Mouse (Mus musculus) left cerebral cortex, adult 9 months (tissue): ENCODE data around the gene Atp2b2.
A peak's percentile ranks its signal among the peaks of the same experiment; 100 is the strongest.

Experiments used
- DNase-seq, 2 experiments: peaks; one replicate each; pipeline ENCODE4 v3.0.0; 2022; ENCODE audit warnings: low spot score in 2 of 2

Atp2b2 gene

GRCm38 (mm10) chr6:114042332-114042731, at the start of gene Atp2b2:
Atp2b2 (minus strand) TSS chr6:114042613.
- DNase-seq: no peak

GRCm38 (mm10) chr6:114089626-114090025, 47.2 kb upstream of the Atp2b2 start:
- DNase-seq: peak in 1 of 2 experiments; percentile 85

- no peak for DNase-seq
Measured at GRCm38 (mm10) chr6:114087106-114087505, 44.7 kb upstream of the Atp2b2 start.

- no peak for DNase-seq
Measured at GRCm38 (mm10) chr6:114078556-114078955, 36.1 kb upstream of the Atp2b2 start.

- peak; percentile 53 to 82 for DNase-seq
Measured at GRCm38 (mm10) chr6:114076560-114076959, 34.1 kb upstream of the Atp2b2 start.

- DNase-seq: no peak
Measured at GRCm38 (mm10) chr6:114076061-114076460, 33.6 kb upstream of the Atp2b2 start.

- DNase-seq: no peak
Measured at GRCm38 (mm10) chr6:114074929-114075328, 32.5 kb upstream of the Atp2b2 start.

- no peak for DNase-seq
Measured at GRCm38 (mm10) chr6:114074256-114074655, 31.8 kb upstream of the Atp2b2 start.

- DNase-seq: peak in 1 of 2 experiments; percentile 65
Measured at GRCm38 (mm10) chr6:114071564-114071963, 29.2 kb upstream of the Atp2b2 start.

- no peak for DNase-seq
Measured at GRCm38 (mm10) chr6:114063100-114063499, 20.7 kb upstream of the Atp2b2 start.

GRCm38 (mm10) chr6:114062688-114063087, 20.3 kb upstream of the Atp2b2 start:
- no peak for DNase-seq

- DNase-seq: no peak
Measured at GRCm38 (mm10) chr6:114059206-114059605, 16.8 kb upstream of the Atp2b2 start.

- no peak for DNase-seq
Measured at GRCm38 (mm10) chr6:114058030-114058808, 15.8 kb upstream of the Atp2b2 start.

GRCm38 (mm10) chr6:114055311-114055710, 12.9 kb upstream of the Atp2b2 start:
- no peak for DNase-seq

GRCm38 (mm10) chr6:114044962-114045361, 2.5 kb upstream of the Atp2b2 start:
- DNase-seq: peak in 1 of 2 experiments; percentile 78

- DNase-seq: no peak
Measured at GRCm38 (mm10) chr6:114042836-114043235, 423 bp upstream of the Atp2b2 start.

- no peak for DNase-seq
Measured at GRCm38 (mm10) chr6:114041911-114042284, 515 bp downstream of the Atp2b2 start.

GRCm38 (mm10) chr6:114041097-114041910, 1.1 kb downstream of the Atp2b2 start:
- DNase-seq: peak in 1 of 2 experiments; percentile 54

GRCm38 (mm10) chr6:114035704-114036103, 6.7 kb downstream of the Atp2b2 start:
- peak in 1 of 2 experiments; percentile 84 for DNase-seq

- peak; percentile 71 to 88 for DNase-seq
Measured at GRCm38 (mm10) chr6:114032822-114033221, 9.6 kb downstream of the Atp2b2 start.

- DNase-seq: no peak
Measured at GRCm38 (mm10) chr6:114023794-114024193, 18.6 kb downstream of the Atp2b2 start.

GRCm38 (mm10) chr6:114022104-114022503, 20.3 kb downstream of the Atp2b2 start:
- DNase-seq: no peak

- DNase-seq: no peak
Measured at GRCm38 (mm10) chr6:114013801-114014200, 28.6 kb downstream of the Atp2b2 start.
